Mouse (Mus musculus): Measurements from ENCODE around the gene Ptprk. TPM values are rescaled to one million over a fixed set of nuclear protein-coding genes. Genes with fewer than 3 reads are reported as not detected.

Gene Ptprk
- polyA plus RNA-seq, 1 experiment from 2014 or later, result 45.2 TPM

DNA sequence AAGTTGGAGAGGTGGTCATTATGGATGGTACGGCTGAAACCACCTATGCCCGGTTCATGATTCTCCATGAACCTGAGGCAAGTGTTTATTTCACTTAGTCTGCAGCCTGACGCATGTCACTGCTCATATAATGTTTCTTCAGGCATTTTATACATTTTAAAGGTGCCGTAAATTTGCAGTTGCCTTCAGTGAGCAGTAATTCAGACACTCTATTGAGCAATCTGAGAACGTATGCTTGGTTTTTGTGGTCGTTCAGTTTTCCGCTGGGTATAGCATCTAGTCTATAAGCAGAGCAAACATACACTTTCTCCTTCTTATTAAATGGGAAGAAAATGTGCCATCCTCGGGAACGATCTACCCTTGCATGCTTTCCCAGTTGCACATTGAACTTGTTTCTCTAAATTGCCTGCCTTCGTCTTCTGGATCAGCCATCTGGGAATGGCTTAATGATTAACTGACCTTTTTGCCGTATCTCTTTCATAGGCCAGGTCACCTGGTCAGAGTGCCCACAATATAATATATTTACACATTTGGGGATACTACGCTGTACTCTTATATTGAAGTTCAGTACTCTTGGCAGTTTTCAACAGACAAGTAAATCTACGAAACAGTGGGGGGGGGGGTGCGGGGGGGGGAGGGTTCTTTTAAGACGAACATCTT, 313.1 kb downstream of the Ptprk start:
- ATAC-seq (ENCODE audit: insufficient read depth, low FRiP score), result no peak
- H3K27ac ChIP-seq (ENCODE audit: low read length), result no peak overlapping the region
- 69% methylated on average over 15 of the region's 15 CpGs for WGBS
- H3K9me3 ChIP-seq (replicated peaks; ENCODE audit: control insufficient read depth, low read length), result no peaks in the 10 kb centered on the region; the same call in 1 of the 2 replicates
- H3K4me3 ChIP-seq (replicated peaks; ENCODE audit: low read length), result no peak overlapping the region
- no peaks in the 10 kb centered on the region for H3K4me1 ChIP-seq (ENCODE audit: control insufficient read depth, insufficient read depth, low read length)
- H3K4me2 ChIP-seq (ENCODE audit: low read depth, low read length), result no peak overlapping the region
- no peaks in the 10 kb centered on the region for H3K27me3 ChIP-seq (ENCODE audit: control insufficient read depth, insufficient read depth, low read length)
- no peak overlapping the region for H3K9ac ChIP-seq (ENCODE audit: low read length)
- no peaks in the 10 kb centered on the region for H3K36me3 ChIP-seq (ENCODE audit: control insufficient read depth, insufficient read depth, low read length)

DNA sequence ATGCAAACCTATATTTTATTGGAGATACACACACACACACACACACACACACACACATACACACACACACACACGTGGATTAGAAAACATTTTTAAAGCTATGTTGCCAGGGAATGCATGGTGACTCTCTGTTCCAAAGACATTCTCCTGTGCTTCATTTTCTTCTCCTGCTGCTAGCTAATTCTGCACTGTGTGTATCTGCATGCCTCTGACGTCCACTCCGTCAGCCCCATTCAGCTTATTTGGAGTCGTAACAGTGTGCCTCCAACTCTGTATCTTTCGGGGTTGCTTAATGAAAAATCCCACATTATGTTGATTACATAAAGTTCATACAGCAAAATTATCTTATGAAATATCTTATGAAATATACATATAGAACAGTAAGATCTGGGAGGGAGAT, 316.5 kb downstream of the Ptprk start:
- 94% methylated on average over 5 of the region's 5 CpGs for WGBS
- H3K36me3 ChIP-seq (ENCODE audit: control insufficient read depth, insufficient read depth, low read length), result no peaks in the 10 kb centered on the region
- H3K9me3 ChIP-seq (replicated peaks; ENCODE audit: control insufficient read depth, low read length), result no peaks in the 10 kb centered on the region; the same call in 1 of the 2 replicates
- peaks cover 5% of the 10 kb centered on the region for H3K4me1 ChIP-seq (ENCODE audit: control insufficient read depth, insufficient read depth, low read length)
- H3K4me2 ChIP-seq (ENCODE audit: low read depth, low read length), result no peak overlapping the region
- H3K27me3 ChIP-seq (ENCODE audit: control insufficient read depth, insufficient read depth, low read length), result no peaks in the 10 kb centered on the region
- H3K27ac ChIP-seq (ENCODE audit: low read length), result no peak overlapping the region
- no peak overlapping the region for H3K9ac ChIP-seq (ENCODE audit: low read length)
- no peak for ATAC-seq (ENCODE audit: insufficient read depth, low FRiP score)
- H3K4me3 ChIP-seq (replicated peaks; ENCODE audit: low read length), result no peak overlapping the region

DNA sequence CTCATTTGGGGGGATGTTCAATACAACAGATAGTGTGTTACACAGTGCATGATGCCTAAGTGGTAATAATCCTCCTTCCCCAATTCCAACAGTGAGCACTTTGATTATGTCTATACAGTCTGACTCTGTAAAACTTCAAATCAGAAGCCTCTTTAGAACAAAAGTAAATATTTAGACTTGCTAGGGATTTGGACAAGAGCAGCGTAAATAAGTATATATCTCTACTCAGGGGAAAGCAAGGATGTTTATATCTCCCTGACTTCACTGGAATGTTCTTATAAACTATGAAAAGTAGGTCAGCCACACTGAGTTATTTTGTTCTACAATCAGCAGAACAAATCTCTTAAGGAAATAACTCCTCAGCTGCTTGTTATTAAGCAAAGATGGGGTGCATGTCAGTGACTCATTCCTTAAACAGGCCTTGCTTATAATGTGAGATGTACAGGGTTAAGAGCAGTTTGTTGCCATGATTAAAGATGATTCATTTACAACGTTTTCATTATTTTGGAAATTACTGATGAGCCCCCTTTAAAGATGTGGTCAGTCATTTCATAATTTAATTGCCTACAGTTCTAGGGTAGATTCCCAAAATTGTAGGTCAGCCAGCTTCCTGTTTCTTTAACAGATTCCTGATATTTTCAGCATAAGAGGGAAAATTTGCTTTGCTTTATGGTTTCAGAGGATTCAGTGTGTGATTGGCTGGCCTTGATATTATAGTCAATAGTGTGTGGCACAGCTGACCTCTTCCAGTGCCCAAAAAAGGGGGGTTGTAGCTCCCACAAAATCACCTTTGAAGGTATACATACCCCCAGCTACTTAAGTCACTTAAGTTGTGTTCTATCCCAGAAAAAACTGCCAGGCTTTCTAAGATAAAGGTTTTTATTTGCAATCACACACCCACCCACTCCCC, 321.2 kb downstream of the Ptprk start:
- Histone ChIP-seq H3K4me3 (replicated peaks; ENCODE audit: low read length) (no peak overlapping the region), H3K9ac (ENCODE audit: low read length) (no peak overlapping the region), H3K4me1 (ENCODE audit: control insufficient read depth, insufficient read depth, low read length) (peaks cover 11% of the 10 kb centered on the region), H3K36me3 (ENCODE audit: control insufficient read depth, insufficient read depth, low read length) (no peaks in the 10 kb centered on the region), H3K4me2 (ENCODE audit: low read depth, low read length) (no peak overlapping the region), H3K9me3 (replicated peaks; ENCODE audit: control insufficient read depth, low read length) (no peaks in the 10 kb centered on the region; the same call in 1 of the 2 replicates), H3K27ac (ENCODE audit: low read length) (peak overlapping the region; percentile 56), H3K27me3 (ENCODE audit: control insufficient read depth, insufficient read depth, low read length) (no peaks in the 10 kb centered on the region)
- peak; percentile 79 for ATAC-seq (ENCODE audit: insufficient read depth, low FRiP score)
- 23% methylated on average over 2 of the region's 2 CpGs for WGBS

DNA sequence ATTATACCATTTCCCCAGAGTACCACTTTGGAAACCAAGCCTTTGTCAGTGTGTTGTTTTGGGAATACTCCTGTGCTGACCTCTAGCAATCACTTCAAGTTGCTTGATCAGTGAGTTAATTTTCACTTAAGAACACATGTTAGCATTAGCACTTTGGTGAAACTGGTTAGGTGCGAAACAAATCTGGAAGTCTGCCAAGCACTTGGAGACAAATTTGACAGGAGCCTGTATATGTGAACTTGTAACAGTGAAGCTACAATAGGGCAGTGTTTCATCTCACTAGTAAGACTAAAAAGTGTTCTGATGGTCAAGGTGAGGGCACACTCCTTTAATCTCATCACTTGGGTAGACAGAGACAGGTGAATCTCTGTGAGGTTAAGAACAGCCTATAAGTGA, 321.9 kb downstream of the Ptprk start:
- no peaks in the 10 kb centered on the region for H3K36me3 ChIP-seq (ENCODE audit: control insufficient read depth, insufficient read depth, low read length)
- H3K4me2 ChIP-seq (ENCODE audit: low read depth, low read length), result no peak overlapping the region
- H3K4me1 ChIP-seq (ENCODE audit: control insufficient read depth, insufficient read depth, low read length), result peaks cover 11% of the 10 kb centered on the region
- peak overlapping the region; percentile 56 for H3K27ac ChIP-seq (ENCODE audit: low read length)
- no peaks in the 10 kb centered on the region for H3K27me3 ChIP-seq (ENCODE audit: control insufficient read depth, insufficient read depth, low read length)
- H3K9me3 ChIP-seq (replicated peaks; ENCODE audit: control insufficient read depth, low read length), result no peaks in the 10 kb centered on the region
- ATAC-seq (ENCODE audit: insufficient read depth, low FRiP score), result no peak
- H3K4me3 ChIP-seq (replicated peaks; ENCODE audit: low read length), result no peak overlapping the region
- 23% methylated on average over 1 of the region's 1 CpGs for WGBS
- no peak overlapping the region for H3K9ac ChIP-seq (ENCODE audit: low read length)

DNA sequence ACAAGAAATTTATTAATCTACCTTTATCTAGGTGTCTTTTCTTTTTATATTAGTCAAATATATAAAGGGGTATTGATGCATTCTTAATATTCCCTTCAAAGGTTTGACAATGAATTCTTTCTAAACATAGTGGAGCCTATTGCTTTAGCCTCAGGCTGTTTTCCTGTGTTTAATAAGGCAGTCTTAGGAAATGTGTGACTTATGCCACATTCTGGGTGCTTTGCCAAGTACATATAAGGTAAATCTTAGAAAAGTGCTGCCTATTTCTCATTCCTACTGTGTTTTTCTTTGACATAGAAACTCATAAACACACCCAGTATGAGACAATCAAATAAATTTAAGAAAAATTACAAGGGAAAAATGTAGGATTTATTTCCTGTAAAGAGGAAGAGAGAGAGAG, 327.2 kb downstream of the Ptprk start:
- Histone ChIP-seq H3K4me2 (ENCODE audit: low read depth, low read length) (no peak overlapping the region), H3K36me3 (ENCODE audit: control insufficient read depth, insufficient read depth, low read length) (no peaks in the 10 kb centered on the region), H3K27me3 (ENCODE audit: control insufficient read depth, insufficient read depth, low read length) (no peaks in the 10 kb centered on the region), H3K4me3 (replicated peaks; ENCODE audit: low read length) (no peak overlapping the region), H3K4me1 (ENCODE audit: control insufficient read depth, insufficient read depth, low read length) (no peaks in the 10 kb centered on the region), H3K9ac (ENCODE audit: low read length) (no peak overlapping the region), H3K27ac (ENCODE audit: low read length) (no peak overlapping the region), H3K9me3 (replicated peaks; ENCODE audit: control insufficient read depth, low read length) (no peaks in the 10 kb centered on the region)
- no peak for ATAC-seq (ENCODE audit: insufficient read depth, low FRiP score)

DNA sequence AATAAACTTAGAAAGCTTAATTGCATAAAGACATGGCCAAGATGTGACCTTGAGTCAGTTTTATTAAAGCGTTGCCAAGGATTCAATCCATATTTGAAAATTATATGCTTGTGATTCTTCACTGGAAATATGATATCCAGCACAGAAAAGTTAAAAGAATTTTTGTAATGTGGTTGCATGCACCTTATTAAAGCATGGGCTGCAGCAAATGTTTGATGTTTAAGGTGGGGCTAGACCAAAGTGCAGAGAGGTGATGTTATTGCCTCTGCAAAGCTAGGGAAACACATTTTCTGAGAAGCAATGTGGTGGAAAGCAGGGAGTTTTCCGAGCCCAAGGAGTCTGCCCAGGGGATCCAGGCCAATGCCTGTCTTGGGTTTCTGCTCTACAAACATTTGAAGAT, 334.4 kb downstream of the Ptprk start:
- no peak overlapping the region for H3K9ac ChIP-seq (ENCODE audit: low read length)
- 58% methylated on average over 2 of the region's 2 CpGs for WGBS
- H3K4me1 ChIP-seq (ENCODE audit: control insufficient read depth, insufficient read depth, low read length), result no peaks in the 10 kb centered on the region
- H3K27me3 ChIP-seq (ENCODE audit: control insufficient read depth, insufficient read depth, low read length), result no peaks in the 10 kb centered on the region
- H3K27ac ChIP-seq (ENCODE audit: low read length), result no peak overlapping the region
- H3K9me3 ChIP-seq (replicated peaks; ENCODE audit: control insufficient read depth, low read length), result no peaks in the 10 kb centered on the region
- H3K4me3 ChIP-seq (replicated peaks; ENCODE audit: low read length), result no peak overlapping the region
- no peak overlapping the region for H3K4me2 ChIP-seq (ENCODE audit: low read depth, low read length)
- ATAC-seq (ENCODE audit: insufficient read depth, low FRiP score), result no peak
- H3K36me3 ChIP-seq (ENCODE audit: control insufficient read depth, insufficient read depth, low read length), result no peaks in the 10 kb centered on the region

DNA sequence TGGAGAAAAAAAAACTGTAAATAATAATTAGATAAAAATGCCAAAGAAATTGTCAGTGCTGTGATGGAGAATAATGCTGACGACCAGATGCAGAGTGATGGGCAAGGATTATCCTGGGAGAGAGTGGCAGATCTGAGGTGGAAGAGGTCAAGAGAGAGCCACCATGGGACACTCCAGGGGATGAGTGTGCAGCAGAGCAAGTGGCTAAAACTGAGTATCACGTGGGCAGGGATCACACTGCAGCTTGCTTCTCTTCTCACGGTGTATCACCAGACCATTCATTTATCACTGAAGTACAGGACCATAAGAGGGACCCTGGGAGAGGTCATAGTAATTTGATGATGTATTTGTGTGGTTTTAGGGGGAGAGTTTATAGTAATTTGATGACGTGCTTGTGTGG, 340.2 kb downstream of the Ptprk start:
- Histone ChIP-seq H3K4me3 (replicated peaks; ENCODE audit: low read length) (no peak overlapping the region), H3K9me3 (replicated peaks; ENCODE audit: control insufficient read depth, low read length) (no peaks in the 10 kb centered on the region), H3K27ac (ENCODE audit: low read length) (no peak overlapping the region), H3K36me3 (ENCODE audit: control insufficient read depth, insufficient read depth, low read length) (no peaks in the 10 kb centered on the region), H3K4me1 (ENCODE audit: control insufficient read depth, insufficient read depth, low read length) (no peaks in the 10 kb centered on the region), H3K27me3 (ENCODE audit: control insufficient read depth, insufficient read depth, low read length) (no peaks in the 10 kb centered on the region), H3K4me2 (ENCODE audit: low read depth, low read length) (no peak overlapping the region), H3K9ac (ENCODE audit: low read length) (no peak overlapping the region)
- 46% methylated on average over 4 of the region's 4 CpGs for WGBS
- no peak for ATAC-seq (ENCODE audit: insufficient read depth, low FRiP score)

DNA sequence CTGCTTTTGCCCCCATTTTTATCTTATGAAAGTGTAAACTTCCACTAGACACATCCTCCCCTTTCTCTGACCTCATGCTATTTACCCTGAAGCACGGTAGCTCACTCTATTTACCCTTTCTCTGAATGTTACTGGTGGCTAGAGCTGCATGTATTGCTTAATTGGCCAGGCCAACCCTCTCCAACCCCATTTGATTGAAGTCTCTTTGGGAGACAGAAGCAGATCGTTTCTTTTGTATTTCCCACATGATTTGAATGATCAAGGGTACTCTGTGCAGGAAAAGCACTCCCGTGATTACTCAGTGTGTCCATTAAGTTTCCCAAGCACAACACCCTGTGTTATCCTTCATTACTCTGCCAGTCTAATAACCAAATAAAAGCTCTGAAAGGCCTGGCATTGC, 348.0 kb downstream of the Ptprk start:
- no peaks in the 10 kb centered on the region for H3K36me3 ChIP-seq (ENCODE audit: control insufficient read depth, insufficient read depth, low read length)
- H3K4me2 ChIP-seq (ENCODE audit: low read depth, low read length), result no peak overlapping the region
- no peak overlapping the region for H3K9ac ChIP-seq (ENCODE audit: low read length)
- H3K27me3 ChIP-seq (ENCODE audit: control insufficient read depth, insufficient read depth, low read length), result no peaks in the 10 kb centered on the region
- H3K4me3 ChIP-seq (replicated peaks; ENCODE audit: low read length), result no peak overlapping the region
- H3K9me3 ChIP-seq (replicated peaks; ENCODE audit: control insufficient read depth, low read length), result no peaks in the 10 kb centered on the region
- WGBS, result 45% methylated on average over 3 of the region's 3 CpGs
- no peak for ATAC-seq (ENCODE audit: insufficient read depth, low FRiP score)
- H3K4me1 ChIP-seq (ENCODE audit: control insufficient read depth, insufficient read depth, low read length), result no peaks in the 10 kb centered on the region
- H3K27ac ChIP-seq (ENCODE audit: low read length), result no peak overlapping the region

DNA sequence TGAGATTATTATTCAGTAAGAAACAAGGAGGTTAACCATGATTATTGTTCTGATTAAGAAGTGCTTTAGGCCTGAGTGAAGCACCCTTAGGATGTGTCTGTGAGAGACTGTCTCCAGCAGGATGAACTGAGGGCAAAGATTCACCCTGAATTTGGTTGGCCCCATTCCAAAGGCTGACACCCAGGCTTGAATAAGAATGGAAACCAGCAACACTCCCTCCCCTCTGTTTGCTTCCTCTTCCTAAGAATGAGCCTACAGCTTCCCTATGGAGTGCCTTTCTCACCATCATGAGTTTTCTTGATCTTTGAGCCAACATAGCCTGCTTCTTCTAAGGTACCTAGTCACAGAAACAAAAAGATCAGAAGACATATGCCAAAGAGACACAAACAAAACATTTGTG, 350.8 kb downstream of the Ptprk start:
- Histone ChIP-seq H3K27me3 (ENCODE audit: control insufficient read depth, insufficient read depth, low read length) (no peaks in the 10 kb centered on the region), H3K4me2 (ENCODE audit: low read depth, low read length) (no peak overlapping the region), H3K27ac (ENCODE audit: low read length) (no peak overlapping the region), H3K4me1 (ENCODE audit: control insufficient read depth, insufficient read depth, low read length) (no peaks in the 10 kb centered on the region), H3K9ac (ENCODE audit: low read length) (no peak overlapping the region), H3K4me3 (replicated peaks; ENCODE audit: low read length) (no peak overlapping the region), H3K9me3 (replicated peaks; ENCODE audit: control insufficient read depth, low read length) (no peaks in the 10 kb centered on the region), H3K36me3 (ENCODE audit: control insufficient read depth, insufficient read depth, low read length) (no peaks in the 10 kb centered on the region)
- ATAC-seq (ENCODE audit: insufficient read depth, low FRiP score), result no peak
